Mouse (Mus musculus): ENCODE data around the gene Zfp644. TPM values are rescaled to one million over a fixed set of nuclear protein-coding genes. Genes with fewer than 3 reads are reported as not detected.
A peak's percentile ranks its signal among the peaks of the same experiment; 100 is the strongest.

Zfp644 gene
- polyA plus RNA-seq, 1 experiment from 2014 or later, result 64.7 TPM

DNA sequence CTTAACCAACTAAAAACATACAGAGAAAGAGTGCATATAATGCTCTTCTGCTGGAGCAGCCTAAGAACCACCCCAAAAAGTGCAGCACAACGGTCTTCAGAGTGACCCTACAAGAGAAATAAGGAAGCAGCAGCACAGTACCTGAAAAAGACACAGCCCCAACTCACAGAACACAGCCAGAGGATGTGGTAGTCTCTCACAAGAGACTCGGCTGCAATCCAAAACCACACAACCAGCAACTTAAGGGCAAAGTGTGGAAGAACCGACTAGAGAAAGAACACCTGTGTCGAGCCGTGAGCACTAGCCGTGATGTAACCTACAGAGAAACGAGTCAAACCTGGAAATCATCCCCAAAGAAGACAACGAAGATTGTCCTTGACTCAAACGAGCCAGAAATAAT lies 20.3 kb downstream of the Zfp644 start:
- no peak overlapping the region for H3K27ac ChIP-seq
- ATAC-seq (replicated peaks; ENCODE audit: low FRiP score, low read depth) (no peak), DNase-seq (ENCODE audit: low spot score) (no peak)
- no peak for TF ChIP-seq CTCF (IDR thresholded peaks at IDR 0.05; ENCODE audit: low read depth)
- H3K9me3 ChIP-seq (replicated peaks; ENCODE audit: low read length), result no peaks in the 10 kb centered on the region
- H3K4me1 ChIP-seq (replicated peaks; ENCODE audit: insufficient read depth, low read length), result 0 out of 2 replicates have a peak, but pooled peaks cover 3% of the 10 kb centered on the region
- no peaks in the 10 kb centered on the region for H3K36me3 ChIP-seq (ENCODE audit: insufficient read depth, low read length)
- 85% methylated on average over 9 of the region's 9 CpGs for WGBS
- no peak overlapping the region for H3K4me2 ChIP-seq (ENCODE audit: low read length)
- no peaks in the 10 kb centered on the region for H3K27me3 ChIP-seq (ENCODE audit: insufficient read depth, low read length)
- no peak overlapping the region for H3K4me3 ChIP-seq (replicated peaks; ENCODE audit: low read depth, low read length)
- no peak overlapping the region for H3K9ac ChIP-seq (ENCODE audit: low read depth, low read length)

DNA sequence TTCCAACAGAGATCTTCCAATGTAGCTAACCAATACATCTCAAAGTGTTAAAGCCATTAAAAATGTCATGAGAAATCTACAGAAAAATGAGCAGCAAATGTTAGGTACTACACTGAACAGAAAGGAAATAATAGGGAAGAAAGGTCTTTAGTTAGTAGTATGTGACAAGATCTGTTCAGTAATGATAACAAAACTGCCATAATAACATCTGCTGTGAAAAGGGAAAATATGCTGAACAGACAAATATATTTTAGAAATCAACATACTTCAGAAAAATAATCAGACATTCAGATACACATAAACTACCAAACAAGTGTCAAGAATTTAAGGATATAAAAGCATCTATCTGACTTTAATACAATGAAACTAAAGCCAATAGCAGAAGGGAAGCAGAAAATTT lies 24.5 kb downstream of the Zfp644 start:
- no peak for TF ChIP-seq CTCF (IDR thresholded peaks at IDR 0.05; ENCODE audit: low read depth)
- no peaks in the 10 kb centered on the region for H3K27me3 ChIP-seq (ENCODE audit: insufficient read depth, low read length)

GRCm38 (mm10) chr5:106671893-106672292 lies 25.2 kb downstream of the Zfp644 start:
- ATAC-seq (replicated peaks; ENCODE audit: low FRiP score, low read depth) (no peak), DNase-seq (ENCODE audit: low spot score) (peak; percentile 11)

More for the DNA sequence above, 24.5 kb downstream of the Zfp644 start:
- ATAC-seq (replicated peaks; ENCODE audit: low FRiP score, low read depth) (no peak), DNase-seq (ENCODE audit: low spot score) (no peak)
- no peaks in the 10 kb centered on the region for H3K9me3 ChIP-seq (replicated peaks; ENCODE audit: low read length)
- no peak overlapping the region for H3K9ac ChIP-seq (ENCODE audit: low read depth, low read length)
- H3K36me3 ChIP-seq (ENCODE audit: insufficient read depth, low read length), result no peaks in the 10 kb centered on the region
- 0 out of 2 replicates have a peak, but pooled peaks cover 3% of the 10 kb centered on the region for H3K4me1 ChIP-seq (replicated peaks; ENCODE audit: insufficient read depth, low read length)
- no peak overlapping the region for H3K27ac ChIP-seq
- no peak overlapping the region for H3K4me3 ChIP-seq (replicated peaks; ENCODE audit: low read depth, low read length)
- no peak overlapping the region for H3K4me2 ChIP-seq (ENCODE audit: low read length)

GRCm38 (mm10) chr5:106664910-106665309 lies 32.2 kb downstream of the Zfp644 start:
- H3K4me1 ChIP-seq (replicated peaks; ENCODE audit: insufficient read depth, low read length), result no peaks in the 10 kb centered on the region
- H3K4me3 ChIP-seq (replicated peaks; ENCODE audit: low read depth, low read length), result no peak overlapping the region
- ATAC-seq (replicated peaks; ENCODE audit: low FRiP score, low read depth), result no peak
- no peak overlapping the region for H3K27ac ChIP-seq
- no peaks in the 10 kb centered on the region for H3K27me3 ChIP-seq (ENCODE audit: insufficient read depth, low read length)
- no peaks in the 10 kb centered on the region for H3K36me3 ChIP-seq (ENCODE audit: insufficient read depth, low read length)
- WGBS, result 90% methylated on average over 4 of the region's 4 CpGs
- H3K9ac ChIP-seq (ENCODE audit: low read depth, low read length), result no peak overlapping the region
- DNase-seq (ENCODE audit: low spot score), result no peak
- no peak overlapping the region for H3K4me2 ChIP-seq (ENCODE audit: low read length)
- TF ChIP-seq CTCF (IDR thresholded peaks at IDR 0.05; ENCODE audit: low read depth), result no peak
- H3K9me3 ChIP-seq (replicated peaks; ENCODE audit: low read length), result no peaks in the 10 kb centered on the region

More at GRCm38 (mm10) chr5:106671893-106672292, 25.2 kb downstream of the Zfp644 start:
- no peak for TF ChIP-seq CTCF (IDR thresholded peaks at IDR 0.05; ENCODE audit: low read depth)
- Histone ChIP-seq H3K36me3 (ENCODE audit: insufficient read depth, low read length) (no peaks in the 10 kb centered on the region), H3K4me2 (ENCODE audit: low read length) (no peak overlapping the region), H3K4me1 (replicated peaks; ENCODE audit: insufficient read depth, low read length) (0 out of 2 replicates have a peak, but pooled peaks cover 3% of the 10 kb centered on the region), H3K9me3 (replicated peaks; ENCODE audit: low read length) (no peaks in the 10 kb centered on the region), H3K9ac (ENCODE audit: low read depth, low read length) (no peak overlapping the region), H3K27me3 (ENCODE audit: insufficient read depth, low read length) (no peaks in the 10 kb centered on the region), H3K27ac (no peak overlapping the region), H3K4me3 (replicated peaks; ENCODE audit: low read depth, low read length) (no peak overlapping the region)
- WGBS, result 70% methylated on average over 3 of the region's 3 CpGs

DNA sequence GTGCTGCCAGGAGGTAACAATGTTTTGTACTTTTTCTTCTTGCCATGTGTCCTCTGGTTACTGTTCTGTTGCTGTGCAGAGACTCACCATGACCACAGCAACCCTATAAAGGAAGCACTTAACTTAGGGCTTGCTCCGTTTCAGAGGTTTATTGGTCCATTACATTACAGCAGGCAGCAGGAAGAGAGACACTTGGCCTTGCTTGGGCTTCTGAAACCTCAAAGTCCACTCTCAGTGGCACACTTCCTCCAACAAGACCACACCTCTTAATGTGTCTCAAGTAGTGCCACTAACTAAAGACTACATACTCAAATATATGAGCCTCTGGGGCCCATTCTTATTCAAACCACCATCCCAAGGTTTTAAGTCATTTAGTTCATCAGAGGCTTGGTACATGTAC lies 36.2 kb downstream of the Zfp644 start:
- no peak overlapping the region for H3K9ac ChIP-seq (ENCODE audit: low read depth, low read length)
- no peaks in the 10 kb centered on the region for H3K4me1 ChIP-seq (replicated peaks; ENCODE audit: insufficient read depth, low read length)
- H3K27me3 ChIP-seq (ENCODE audit: insufficient read depth, low read length), result no peaks in the 10 kb centered on the region
- no peak for TF ChIP-seq CTCF (IDR thresholded peaks at IDR 0.05; ENCODE audit: low read depth)
- no peak overlapping the region for H3K4me2 ChIP-seq (ENCODE audit: low read length)
- ATAC-seq (replicated peaks; ENCODE audit: low FRiP score, low read depth) (no peak), DNase-seq (ENCODE audit: low spot score) (no peak)
- 23% methylated on average over 1 of the region's 1 CpGs for WGBS
- no peak overlapping the region for H3K27ac ChIP-seq
- no peak overlapping the region for H3K4me3 ChIP-seq (replicated peaks; ENCODE audit: low read depth, low read length)
- H3K36me3 ChIP-seq (ENCODE audit: insufficient read depth, low read length), result no peaks in the 10 kb centered on the region
- H3K9me3 ChIP-seq (replicated peaks; ENCODE audit: low read length), result no peaks in the 10 kb centered on the region

DNA sequence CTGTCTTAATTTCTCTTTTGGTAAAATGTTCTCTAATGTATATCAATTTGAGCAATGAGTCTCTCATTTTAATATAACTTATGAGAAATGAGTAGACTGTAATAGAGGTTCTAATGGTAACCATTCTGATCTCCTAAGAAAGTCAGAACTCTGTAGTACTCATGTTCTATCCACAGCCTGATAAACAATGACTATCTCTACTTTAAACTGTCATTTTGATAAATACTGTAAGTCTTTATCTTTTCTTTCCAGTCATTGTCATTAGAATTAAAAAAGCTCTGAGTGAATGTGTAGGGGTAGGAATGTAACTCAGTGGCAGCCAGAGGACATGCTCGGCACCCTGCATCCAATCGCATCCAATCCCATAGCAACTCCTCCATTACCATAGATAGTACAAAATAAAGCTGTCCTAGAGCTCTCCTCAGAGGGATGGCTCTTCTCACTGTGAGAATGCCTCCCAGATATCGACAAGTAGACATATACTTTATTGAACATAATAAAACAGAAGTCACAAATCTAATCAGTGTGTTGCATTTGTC lies 44.2 kb downstream of the Zfp644 start:
- ATAC-seq (replicated peaks; ENCODE audit: low FRiP score, low read depth) (no peak), DNase-seq (ENCODE audit: low spot score) (no peak)
- no peak overlapping the region for H3K4me2 ChIP-seq (ENCODE audit: low read length)
- 79% methylated on average over 3 of the region's 3 CpGs for WGBS
- H3K9me3 ChIP-seq (replicated peaks; ENCODE audit: low read length), result no peaks in the 10 kb centered on the region
- H3K36me3 ChIP-seq (ENCODE audit: insufficient read depth, low read length), result no peaks in the 10 kb centered on the region
- TF ChIP-seq CTCF (IDR thresholded peaks at IDR 0.05; ENCODE audit: low read depth), result no peak
- H3K27me3 ChIP-seq (ENCODE audit: insufficient read depth, low read length), result no peaks in the 10 kb centered on the region
- no peak overlapping the region for H3K27ac ChIP-seq
- no peak overlapping the region for H3K4me3 ChIP-seq (replicated peaks; ENCODE audit: low read depth, low read length)
- H3K4me1 ChIP-seq (replicated peaks; ENCODE audit: insufficient read depth, low read length), result no peaks in the 10 kb centered on the region
- H3K9ac ChIP-seq (ENCODE audit: low read depth, low read length), result no peak overlapping the region

DNA sequence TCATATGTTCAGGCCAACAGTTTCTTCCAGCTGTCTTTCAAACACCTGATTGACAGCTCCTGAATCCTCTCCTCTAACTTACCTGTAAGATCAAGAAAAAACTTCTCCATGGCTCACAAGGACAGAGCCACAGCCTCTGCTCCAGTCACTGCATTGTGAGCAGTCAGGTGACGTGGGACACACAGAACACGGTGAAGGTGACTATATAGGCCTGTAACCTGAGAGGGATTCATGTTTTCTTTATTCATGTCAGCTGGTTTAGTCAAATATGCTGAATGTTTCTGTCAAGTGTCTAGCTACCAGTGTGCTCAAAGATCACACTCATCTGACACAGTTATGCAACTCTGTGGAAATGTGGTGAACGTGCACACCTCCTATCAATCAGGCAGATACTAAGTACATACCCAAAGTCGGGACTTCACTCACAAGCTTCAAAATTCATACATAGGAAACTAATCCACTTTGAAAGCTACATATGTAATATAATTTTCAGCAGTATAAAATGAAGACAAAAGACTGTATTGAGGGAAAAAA lies 44.8 kb downstream of the Zfp644 start:
- H3K36me3 ChIP-seq (ENCODE audit: insufficient read depth, low read length), result no peaks in the 10 kb centered on the region
- H3K27ac ChIP-seq, result no peak overlapping the region
- no peak overlapping the region for H3K9ac ChIP-seq (ENCODE audit: low read depth, low read length)
- ATAC-seq (replicated peaks; ENCODE audit: low FRiP score, low read depth) (no peak), DNase-seq (ENCODE audit: low spot score) (no peak)
- TF ChIP-seq CTCF (IDR thresholded peaks at IDR 0.05; ENCODE audit: low read depth), result no peak
- no peaks in the 10 kb centered on the region for H3K9me3 ChIP-seq (replicated peaks; ENCODE audit: low read length)
- no peaks in the 10 kb centered on the region for H3K4me1 ChIP-seq (replicated peaks; ENCODE audit: insufficient read depth, low read length)
- no peaks in the 10 kb centered on the region for H3K27me3 ChIP-seq (ENCODE audit: insufficient read depth, low read length)
- no peak overlapping the region for H3K4me3 ChIP-seq (replicated peaks; ENCODE audit: low read depth, low read length)
- WGBS, result 82% methylated on average over 4 of the region's 4 CpGs
- no peak overlapping the region for H3K4me2 ChIP-seq (ENCODE audit: low read length)

Data from kidney, postnatal 0 days (tissue).